Mouse (Mus musculus) neural tube, embryonic 12.5 days (tissue): ENCODE results near the gene Zfp952. TPM values are rescaled to one million over a fixed set of nuclear protein-coding genes. Genes with fewer than 3 reads are reported as not detected.
A peak's percentile ranks its signal among the peaks of the same experiment; 100 is the strongest.
"Not testable (repeated sequence)": the region's sequence is repeated elsewhere in the genome, so short reads cannot be mapped to it uniquely, and the experiment has no call there.

Source experiments
- ATAC-seq: fragments of 200-750 bp; cut with Nextera tagmentation; 2 replicates; pipeline ENCODE4 v1.8.0; 2017; ENCODE audit warnings: low read depth, mild to moderate bottlenecking, moderate TSS enrichment, moderate library complexity; ENCODE audit not compliant: low FRiP score
- H3K27ac ChIP-seq: fragments of 300-500 bp; sonication (generic); 2 replicates; pipeline ENCODE4 v1.5.1; 2016
- H3K27me3 ChIP-seq: fragments of 300-500 bp; sonication (generic); replicated peaks from 2 replicates; pipeline ENCODE4 v1.6.1; 2016; ENCODE audit warnings: mild to moderate bottlenecking
- H3K36me3 ChIP-seq: fragments of 300-500 bp; sonication (generic); 2 replicates; pipeline ENCODE4 v1.6.1; 2016; ENCODE audit warnings: mild to moderate bottlenecking
- H3K4me1 ChIP-seq: fragments of 300-500 bp; sonication (generic); 2 replicates; pipeline ENCODE4 v1.6.1; 2016
- H3K4me2 ChIP-seq: fragments of 300-500 bp; sonication (generic); replicated peaks from 2 replicates; pipeline ENCODE4 v1.6.1; 2016; ENCODE audit warnings: mild to moderate bottlenecking
- H3K4me3 ChIP-seq: fragments of 300-500 bp; sonication (generic); 2 replicates; pipeline ENCODE4 v1.5.1; 2016
- H3K9ac ChIP-seq: fragments of 300-500 bp; sonication (generic); 2 replicates; pipeline ENCODE4 v1.6.1; 2016; ENCODE audit warnings: mild to moderate bottlenecking
- H3K9me3 ChIP-seq: fragments of 300-500 bp; sonication (generic); 2 replicates; pipeline ENCODE4 v1.6.1; 2016; ENCODE audit warnings: mild to moderate bottlenecking
- WGBS: fragments of 180-500 bp; shearing (Covaris S2); methylation state at CpG from one replicate; pipeline ENCODE4 v1.1.7; 2016; 5-methylcytosine and 5-hydroxymethylcytosine counted together
- polyA plus RNA-seq: library from polyadenylated mRNA; unstranded; fragments of >200 nt; fragmentation: Nextera tagmentation; extraction: Ambion mirVana; gene quantifications from 2 replicates; pipeline ENCODE4 v1.2.1, GENCODE M21; 2016

Gene Zfp952
- polyA plus RNA-seq, 1 experiment from 2014 or later: 19.4 TPM

- ATAC-seq: no peak
- Histone ChIP-seq H3K27me3 (no peaks in the 10 kb centered on the region), H3K9ac (no peak overlapping the region), H3K36me3 (peaks cover 4% of the 10 kb centered on the region; the same call in 1 of the 2 replicates), H3K9me3 (no peaks in the 10 kb centered on the region), H3K4me2 (no peak overlapping the region), H3K4me1 (no peaks in the 10 kb centered on the region), H3K27ac (no peak overlapping the region), H3K4me3 (no peak overlapping the region)
- 78% methylated on average over 4 of the region's 4 CpGs for WGBS
Observed at GRCm38 (mm10) chr17:32986301-32986700, 6.6 kb upstream of the Zfp952 start.

- peaks cover 9% of the 10 kb centered on the region for H3K4me1 ChIP-seq
- ATAC-seq: no peak
- peak overlapping the region; percentile 81 for H3K4me2 ChIP-seq
- H3K4me3 ChIP-seq: no peak overlapping the region
- peaks cover 18% of the 10 kb centered on the region for H3K36me3 ChIP-seq
- H3K27me3 ChIP-seq: no peaks in the 10 kb centered on the region
- no peak overlapping the region for H3K9ac ChIP-seq
- H3K9me3 ChIP-seq: no peaks in the 10 kb centered on the region
- H3K27ac ChIP-seq: no peak overlapping the region
- WGBS: 72% methylated on average over 12 of the region's 12 CpGs
Observed at GRCm38 (mm10) chr17:32991965-32992698, 797 bp upstream of the Zfp952 start.

GRCm38 (mm10) chr17:32998492-32998891 lies 5.6 kb downstream of the Zfp952 start:
- H3K36me3 ChIP-seq: peaks cover 55% of the 10 kb centered on the region
- H3K27ac ChIP-seq: no peak overlapping the region
- WGBS: 95% methylated on average over 2 of the region's 2 CpGs

GRCm38 (mm10) chr17:33008337-33008736 lies 15.4 kb downstream of the Zfp952 start:
- no peak for ATAC-seq
- Histone ChIP-seq H3K4me3 (no peak overlapping the region), H3K9ac (no peak overlapping the region), H3K27me3 (no peaks in the 10 kb centered on the region), H3K27ac (no peak overlapping the region), H3K4me2 (no peak overlapping the region), H3K9me3 (peaks cover 8% of the 10 kb centered on the region), H3K4me1 (no peaks in the 10 kb centered on the region), H3K36me3 (peaks cover 22% of the 10 kb centered on the region)
- 50% methylated on average over 9 of the region's 9 CpGs for WGBS

More at GRCm38 (mm10) chr17:32998492-32998891, 5.6 kb downstream of the Zfp952 start:
- H3K9ac ChIP-seq: no peak overlapping the region
- H3K9me3 ChIP-seq: peaks cover 11% of the 10 kb centered on the region
- ATAC-seq: no peak
- no peak overlapping the region for H3K4me2 ChIP-seq
- H3K4me1 ChIP-seq: peaks cover 9% of the 10 kb centered on the region
- H3K4me3 ChIP-seq: no peak overlapping the region
- no peaks in the 10 kb centered on the region for H3K27me3 ChIP-seq

GRCm38 (mm10) chr17:33020434-33020833 lies 27.5 kb downstream of the Zfp952 start:
- H3K4me3 ChIP-seq, H3K27ac ChIP-seq, ATAC-seq, H3K9ac ChIP-seq, H3K27me3 ChIP-seq, H3K4me1 ChIP-seq, H3K4me2 ChIP-seq: not testable (repeated sequence)
- peaks cover 73% of the 10 kb centered on the region for H3K9me3 ChIP-seq
- peaks cover 84% of the 10 kb centered on the region for H3K36me3 ChIP-seq

- no peak overlapping the region for H3K27ac ChIP-seq
- ATAC-seq: no peak
- H3K27me3 ChIP-seq: no peaks in the 10 kb centered on the region
- H3K9me3 ChIP-seq: peaks cover 8% of the 10 kb centered on the region
- H3K9ac ChIP-seq: peak overlapping the region; percentile 92
- H3K36me3 ChIP-seq: peaks cover 3% of the 10 kb centered on the region; the same call in 1 of the 2 replicates
- peak overlapping the region; percentile 87 for H3K4me3 ChIP-seq
- no peaks in the 10 kb centered on the region for H3K4me1 ChIP-seq
- H3K4me2 ChIP-seq: peak overlapping the region; percentile 53
- 13% methylated on average over 10 of the region's 10 CpGs for WGBS
Observed at GRCm38 (mm10) chr17:33032376-33032775, 39.4 kb downstream of the Zfp952 start.

GRCm38 (mm10) chr17:33032900-33033891 lies 40.3 kb downstream of the Zfp952 start, which contains the start of gene Zfp763:
Gene Zfp763, minus strand, starts transcription at chr17:33033402.
- Histone ChIP-seq H3K4me1 (no peaks in the 10 kb centered on the region), H3K36me3 (no peaks in the 10 kb centered on the region), H3K9me3 (0 out of 2 replicates have a peak, but pooled peaks cover 5% of the 10 kb centered on the region), H3K27me3 (no peaks in the 10 kb centered on the region), H3K27ac (peak within 1 kb of the TSS; percentile 82), H3K4me3 (peak within 1 kb of the TSS; percentile 87), H3K4me2 (peak within 1 kb of the TSS; percentile 53), H3K9ac (peak within 1 kb of the TSS; percentile 92)
- peak; percentile 99 for ATAC-seq
- 3% methylated on average over 27 of the region's 27 CpGs for WGBS

Other genes with a start within 250 kb of the Zfp952 start
- 39.9 and 44.9 TPM in 2 replicates for gene Zfp871, start 204.8 kb upstream of the Zfp952 start, polyA plus RNA-seq
- 43.4 and 44.3 TPM in 2 replicates for gene Zfp811, start 183.2 kb upstream of the Zfp952 start, polyA plus RNA-seq
- 15.7 and 17.3 TPM in 2 replicates for gene Zfp799, start 162.9 kb upstream of the Zfp952 start, polyA plus RNA-seq
- gene Zfp870, start 101.5 kb upstream of the Zfp952 start, polyA plus RNA-seq: 6.5 and 7.9 TPM in 2 replicates
- not detected in 2 replicates for gene Cyp4f14, start 75.8 kb upstream of the Zfp952 start, polyA plus RNA-seq
- 4.7 and 5.6 TPM in 2 replicates for gene Cyp4f13, start 45.7 kb upstream of the Zfp952 start, polyA plus RNA-seq
- gene Zfp472, start 27.3 kb upstream of the Zfp952 start, polyA plus RNA-seq: 8.7 and 10.3 TPM in 2 replicates
- gene Zfp763, start 40.3 kb downstream of the Zfp952 start, polyA plus RNA-seq: 21.6 and 22.8 TPM in 2 replicates
- gene 4921501E09Rik, start 74.9 kb downstream of the Zfp952 start, polyA plus RNA-seq: not detected in 2 replicates
- gene Zfp563, start 96.2 kb downstream of the Zfp952 start, polyA plus RNA-seq: 13.5 and 16.5 TPM in 2 replicates
- 0.19 TPM in 1 of 2 replicates, not detected in the other for gene Morc2b, start 146.6 kb downstream of the Zfp952 start, polyA plus RNA-seq
- gene Olfr55, start 175.3 kb downstream of the Zfp952 start, polyA plus RNA-seq: not detected in 2 replicates
- gene Olfr239, start 198.2 kb downstream of the Zfp952 start, polyA plus RNA-seq: not detected in 2 replicates
- gene Olfr1564, start 228.6 kb downstream of the Zfp952 start, polyA plus RNA-seq: not detected in 2 replicates